Mouse (Mus musculus) heart, embryonic 12.5 days (tissue): ENCODE data around the gene Irf6. TPM values are rescaled to one million over a fixed set of nuclear protein-coding genes. Genes with fewer than 3 reads are reported as not detected.

Experiments
- ATAC-seq: fragments of 200-750 bp; cut with Nextera tagmentation; 2 replicates; pipeline ENCODE4 v1.8.0; 2017; ENCODE audit warnings: moderate TSS enrichment, moderate library complexity; ENCODE audit not compliant: insufficient number of reproducible peaks, low FRiP score
- H3K27ac ChIP-seq: fragments of 300-500 bp; sonication (generic); 2 replicates; pipeline ENCODE4 v1.5.1; 2016; ENCODE audit warnings: mild to moderate bottlenecking, moderate library complexity; ENCODE audit not compliant: poor library complexity, severe bottlenecking
- H3K27me3 ChIP-seq: fragments of 300-500 bp; sonication (generic); replicated peaks from 2 replicates; pipeline ENCODE4 v1.6.1; 2016; ENCODE audit warnings: mild to moderate bottlenecking, moderate library complexity
- H3K36me3 ChIP-seq: fragments of 300-500 bp; sonication (generic); 2 replicates; pipeline ENCODE4 v1.6.1; 2016; ENCODE audit warnings: mild to moderate bottlenecking, moderate library complexity
- H3K4me1 ChIP-seq: fragments of 300-500 bp; sonication (generic); replicated peaks from 2 replicates; pipeline ENCODE4 v1.6.1; 2016; ENCODE audit warnings: mild to moderate bottlenecking
- H3K4me2 ChIP-seq: fragments of 300-500 bp; sonication (generic); 2 replicates; pipeline ENCODE4 v1.6.1; 2016; ENCODE audit warnings: mild to moderate bottlenecking, moderate library complexity
- H3K4me3 ChIP-seq: fragments of 300-500 bp; sonication (generic); 2 replicates; pipeline ENCODE4 v1.5.1; 2016; ENCODE audit warnings: mild to moderate bottlenecking
- H3K9ac ChIP-seq: fragments of 300-500 bp; sonication (generic); 2 replicates; pipeline ENCODE4 v1.6.1; 2016; ENCODE audit warnings: mild to moderate bottlenecking, moderate library complexity
- H3K9me3 ChIP-seq: fragments of 300-500 bp; sonication (generic); replicated peaks from 2 replicates; pipeline ENCODE4 v1.6.1; 2016; ENCODE audit warnings: mild to moderate bottlenecking, moderate library complexity
- WGBS: fragments of 180-500 bp; shearing (Covaris S2); methylation state at CpG from one replicate; pipeline ENCODE4 v1.1.7; 2016; 5-methylcytosine and 5-hydroxymethylcytosine counted together
- polyA plus RNA-seq: library from polyadenylated mRNA; unstranded; fragments of >200 nt; fragmentation: Nextera tagmentation; extraction: Ambion mirVana; gene quantifications from 2 replicates; pipeline ENCODE4 v1.2.1, GENCODE M21; 2016

Gene Irf6
- polyA plus RNA-seq, 1 experiment from 2014 or later, result 6.6 TPM

DNA sequence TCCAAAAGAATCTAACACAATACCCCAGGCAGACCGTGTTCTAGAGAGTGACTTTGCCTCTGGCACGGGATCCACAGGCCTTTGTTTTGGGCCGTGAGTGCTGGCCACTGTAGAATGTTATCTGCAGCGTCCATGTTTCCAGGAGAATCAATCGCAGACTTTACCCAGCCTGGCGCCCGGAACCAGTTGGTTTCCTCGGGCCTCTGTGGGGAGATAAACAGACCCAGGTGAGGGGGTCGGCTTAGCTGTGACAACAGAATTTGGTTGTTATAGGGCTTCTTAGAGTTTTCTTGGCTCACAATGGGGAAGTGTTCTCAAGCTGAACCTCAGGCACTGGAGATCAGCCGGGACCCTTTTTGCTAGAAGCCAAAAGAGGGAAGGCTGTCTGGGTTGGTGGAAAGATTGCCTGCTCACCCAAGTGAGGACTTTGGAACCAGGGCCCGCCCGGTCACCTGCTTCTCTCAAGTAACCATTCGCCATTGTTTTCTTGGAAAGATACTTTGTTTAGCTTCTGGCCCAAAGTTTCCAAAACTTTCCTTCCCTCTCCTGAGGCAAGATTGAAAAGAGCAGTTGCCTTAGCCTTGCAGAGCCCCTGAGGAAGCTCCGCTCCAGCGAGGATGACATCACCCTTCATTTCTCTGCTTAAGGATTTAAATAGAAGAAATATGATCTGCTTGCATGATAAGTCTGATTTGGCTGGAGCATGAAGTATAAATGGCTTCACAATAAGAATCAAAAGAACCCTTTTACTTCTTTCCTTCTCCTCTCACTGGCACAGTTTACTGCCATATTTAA lies 3.6 kb downstream of the Irf6 start:
- Histone ChIP-seq H3K4me3 (no peak overlapping the region), H3K4me2 (no peak overlapping the region), H3K36me3 (no peaks in the 10 kb centered on the region), H3K27ac (no peak overlapping the region), H3K9me3 (no peaks in the 10 kb centered on the region), H3K9ac (no peak overlapping the region), H3K4me1 (peaks cover 43% of the 10 kb centered on the region), H3K27me3 (peaks cover 26% of the 10 kb centered on the region)
- WGBS, result 49% methylated on average over 15 of the region's 15 CpGs
- ATAC-seq, result no peak

DNA sequence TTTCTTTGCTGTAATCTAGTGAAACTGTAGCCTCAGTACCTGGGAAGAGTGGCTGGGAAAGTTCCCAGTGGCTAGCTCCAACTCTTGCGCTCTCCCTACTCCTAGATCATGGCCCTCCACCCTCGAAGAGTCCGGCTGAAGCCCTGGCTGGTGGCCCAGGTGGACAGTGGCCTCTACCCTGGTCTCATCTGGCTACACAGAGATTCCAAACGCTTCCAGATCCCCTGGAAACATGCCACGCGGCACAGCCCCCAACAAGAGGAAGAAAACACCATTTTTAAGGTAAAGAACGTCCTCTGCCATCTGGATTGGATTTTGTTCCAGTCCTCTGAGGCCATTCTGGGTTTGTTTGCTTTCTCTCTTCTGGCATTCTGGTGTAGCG lies 4.2 kb downstream of the Irf6 start:
- WGBS, result 73% methylated on average over 8 of the region's 8 CpGs
- Histone ChIP-seq H3K27ac (no peak overlapping the region), H3K36me3 (no peaks in the 10 kb centered on the region), H3K27me3 (peaks cover 26% of the 10 kb centered on the region), H3K9me3 (no peaks in the 10 kb centered on the region), H3K4me2 (no peak overlapping the region), H3K4me3 (no peak overlapping the region), H3K9ac (no peak overlapping the region), H3K4me1 (peaks cover 38% of the 10 kb centered on the region)
- no peak for ATAC-seq

DNA sequence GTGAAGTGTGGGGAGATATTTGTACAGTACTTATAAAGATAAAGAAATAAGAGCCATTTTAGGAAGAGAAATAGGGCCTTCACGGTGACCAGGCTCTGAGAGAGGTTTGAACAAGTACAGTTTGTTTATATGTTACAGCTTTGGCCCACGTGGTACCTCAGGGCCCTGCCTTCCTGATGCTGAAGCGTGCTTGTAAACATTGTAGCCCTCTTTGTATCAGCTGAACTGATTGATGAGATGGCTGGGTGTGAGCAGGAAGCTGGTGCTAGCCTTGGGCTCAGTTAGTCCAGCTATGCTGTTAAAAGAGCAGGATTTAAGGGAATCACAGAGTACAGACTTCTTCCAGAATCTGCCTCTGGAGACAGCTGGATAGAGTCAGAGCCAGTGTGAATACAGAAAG lies 6.3 kb downstream of the Irf6 start:
- Histone ChIP-seq H3K9ac (no peak overlapping the region), H3K27ac (no peak overlapping the region), H3K4me2 (no peak overlapping the region), H3K4me1 (peaks cover 21% of the 10 kb centered on the region), H3K4me3 (no peak overlapping the region), H3K36me3 (no peaks in the 10 kb centered on the region), H3K9me3 (no peaks in the 10 kb centered on the region), H3K27me3 (peaks cover 13% of the 10 kb centered on the region)
- ATAC-seq, result no peak
- 30% methylated on average over 3 of the region's 3 CpGs for WGBS

DNA sequence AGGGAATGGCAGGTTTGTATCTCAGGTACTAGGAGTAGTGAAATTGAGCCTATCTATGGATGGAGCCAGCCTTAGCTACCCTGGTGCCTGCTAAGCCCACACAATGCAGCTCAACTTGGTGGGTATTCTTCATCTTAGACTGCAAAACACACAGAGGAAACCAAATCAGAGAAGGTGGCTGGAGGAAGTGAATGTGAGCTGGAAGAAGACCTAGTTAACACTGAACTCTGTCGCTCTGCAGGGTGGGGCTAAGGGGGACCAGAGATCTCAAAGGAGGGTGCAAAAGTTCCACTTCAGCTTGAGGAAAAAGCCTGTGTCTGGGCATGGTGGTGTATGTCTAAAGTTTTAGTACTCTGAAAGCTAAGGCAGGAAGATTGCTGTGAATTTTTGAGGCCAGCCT lies 6.7 kb downstream of the Irf6 start:
- Histone ChIP-seq H3K9me3 (no peaks in the 10 kb centered on the region), H3K9ac (no peak overlapping the region), H3K4me3 (no peak overlapping the region), H3K4me2 (no peak overlapping the region), H3K36me3 (no peaks in the 10 kb centered on the region), H3K4me1 (peaks cover 21% of the 10 kb centered on the region), H3K27me3 (peaks cover 8% of the 10 kb centered on the region), H3K27ac (no peak overlapping the region)
- 41% methylated on average over 1 of the region's 1 CpGs for WGBS
- no peak for ATAC-seq

DNA sequence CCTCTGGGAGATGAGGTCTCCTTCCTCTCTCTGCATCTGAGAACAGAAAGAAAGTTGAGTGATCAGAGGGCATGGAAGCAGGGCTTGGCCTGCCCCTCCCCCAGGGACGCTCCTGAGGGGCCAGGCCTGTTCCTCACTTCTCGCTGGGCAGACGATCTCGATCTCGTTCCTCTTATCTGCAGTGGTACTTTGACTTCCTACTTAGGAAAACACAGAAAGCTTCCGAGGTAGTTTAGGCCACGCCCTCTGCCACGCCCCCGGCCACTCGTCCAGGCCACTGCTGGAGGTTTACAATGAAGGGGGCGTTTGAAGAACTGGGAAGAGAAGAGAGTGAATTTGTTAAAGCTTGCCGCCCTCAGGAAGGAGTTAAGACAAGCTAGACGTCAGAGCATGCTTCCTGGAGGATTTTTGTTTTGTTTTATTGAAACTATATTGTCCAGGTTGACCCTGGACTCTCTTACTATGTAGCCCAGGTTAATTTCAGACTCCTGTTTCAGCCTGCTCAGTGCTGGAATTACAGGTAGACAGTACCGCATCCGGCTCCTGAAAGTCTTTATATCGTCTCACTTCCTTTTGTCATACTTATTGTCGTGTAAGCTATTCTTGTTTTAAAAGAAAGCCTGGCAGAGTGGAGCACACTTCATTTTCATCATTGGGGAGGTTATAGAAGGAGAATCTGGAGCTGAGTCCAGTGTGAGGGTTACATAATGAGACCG lies 7.6 kb downstream of the Irf6 start:
- H3K36me3 ChIP-seq, result no peaks in the 10 kb centered on the region
- ATAC-seq, result peak; percentile 71
- no peak overlapping the region for H3K27ac ChIP-seq
- H3K4me1 ChIP-seq, result peaks cover 21% of the 10 kb centered on the region
- peak overlapping the region; percentile 31 for H3K4me3 ChIP-seq
- H3K9me3 ChIP-seq, result no peaks in the 10 kb centered on the region
- H3K27me3 ChIP-seq, result peaks cover 2% of the 10 kb centered on the region
- peak overlapping the region; percentile 57 for H3K4me2 ChIP-seq
- 14% methylated on average over 18 of the region's 18 CpGs for WGBS
- H3K9ac ChIP-seq, result no peak overlapping the region

DNA sequence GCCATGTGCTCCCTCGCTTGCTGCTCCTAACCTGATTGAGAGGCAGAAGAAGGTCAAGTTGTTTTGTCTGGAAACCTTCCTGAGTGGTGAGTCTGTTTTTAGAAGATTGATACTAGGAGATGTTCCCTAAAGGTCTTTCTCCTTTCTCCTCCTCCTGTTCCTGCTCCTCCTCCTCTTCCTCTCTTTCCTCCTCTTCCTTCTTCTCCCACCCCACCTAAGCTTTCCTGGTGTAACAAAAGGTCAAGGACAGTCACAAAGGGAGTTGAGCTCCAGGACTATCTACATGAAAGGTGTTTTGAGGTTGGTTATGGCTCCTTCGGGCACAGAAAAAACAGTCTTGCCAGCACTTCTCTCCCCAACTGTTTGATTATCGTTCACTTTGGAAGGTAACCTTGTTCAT lies 14.8 kb downstream of the Irf6 start, which contains the start of gene A130010J15Rik:
A130010J15Rik (plus strand) TSS at position 301 of the 400 bp plus-strand sequence.
- no peak within 1 kb of the TSS for H3K27ac ChIP-seq
- no peaks in the 10 kb centered on the region for H3K36me3 ChIP-seq
- H3K4me2 ChIP-seq, result no peak within 1 kb of the TSS
- H3K9ac ChIP-seq, result no peak within 1 kb of the TSS
- no peaks in the 10 kb centered on the region for H3K9me3 ChIP-seq
- H3K4me3 ChIP-seq, result no peak within 1 kb of the TSS
- H3K27me3 ChIP-seq, result no peaks in the 10 kb centered on the region
- no peak for ATAC-seq
- 87% methylated on average over 3 of the region's 3 CpGs for WGBS
- peaks cover 12% of the 10 kb centered on the region for H3K4me1 ChIP-seq

DNA sequence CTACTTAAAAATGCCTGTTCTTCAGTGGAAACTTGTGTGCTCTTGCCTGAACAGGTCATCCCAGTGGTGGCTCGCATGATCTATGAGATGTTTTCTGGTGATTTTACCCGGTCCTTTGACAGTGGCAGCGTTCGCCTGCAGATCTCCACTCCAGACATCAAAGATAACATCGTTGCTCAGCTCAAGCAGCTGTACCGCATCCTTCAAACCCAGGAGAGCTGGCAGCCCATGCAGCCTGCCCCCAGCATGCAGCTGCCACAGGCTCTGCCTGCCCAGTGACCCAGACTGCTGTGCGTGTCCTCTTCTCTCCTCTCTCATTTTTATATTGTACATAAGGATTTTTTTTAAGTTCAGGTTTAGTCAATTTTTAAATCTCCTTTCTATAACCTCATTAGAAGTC lies 16.3 kb downstream of the Irf6 start:
- Histone ChIP-seq H3K9me3 (no peaks in the 10 kb centered on the region), H3K4me2 (no peak overlapping the region), H3K27ac (no peak overlapping the region), H3K9ac (no peak overlapping the region), H3K4me1 (peaks cover 18% of the 10 kb centered on the region), H3K27me3 (no peaks in the 10 kb centered on the region), H3K4me3 (no peak overlapping the region), H3K36me3 (no peaks in the 10 kb centered on the region)
- ATAC-seq, result no peak
- WGBS, result 74% methylated on average over 7 of the region's 7 CpGs

DNA sequence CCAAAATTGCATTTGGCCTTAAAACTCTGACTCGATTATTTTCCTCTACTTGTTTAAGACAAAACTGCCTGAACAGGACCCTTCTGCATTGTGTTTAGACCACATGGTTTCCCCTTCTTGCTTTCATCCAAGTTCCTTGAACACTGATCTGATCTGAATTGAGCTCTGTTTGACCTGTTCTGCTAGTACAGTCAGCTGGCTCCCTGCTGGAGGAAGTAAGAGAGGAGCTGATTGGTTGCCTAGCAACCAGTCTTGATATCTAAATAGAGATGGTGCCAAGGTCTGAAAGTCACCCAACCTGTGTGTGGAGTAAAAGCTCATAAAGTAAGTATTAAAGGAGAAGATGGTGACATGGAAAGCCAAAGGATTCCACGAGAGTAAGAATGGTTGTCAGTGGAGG lies 16.9 kb downstream of the Irf6 start:
- no peaks in the 10 kb centered on the region for H3K9me3 ChIP-seq
- H3K4me1 ChIP-seq, result peaks cover 24% of the 10 kb centered on the region
- no peaks in the 10 kb centered on the region for H3K27me3 ChIP-seq
- 84% methylated on average over 2 of the region's 2 CpGs for WGBS
- H3K9ac ChIP-seq, result no peak overlapping the region
- H3K4me3 ChIP-seq, result no peak overlapping the region
- no peaks in the 10 kb centered on the region for H3K36me3 ChIP-seq
- H3K27ac ChIP-seq, result no peak overlapping the region
- H3K4me2 ChIP-seq, result no peak overlapping the region
- no peak for ATAC-seq

DNA sequence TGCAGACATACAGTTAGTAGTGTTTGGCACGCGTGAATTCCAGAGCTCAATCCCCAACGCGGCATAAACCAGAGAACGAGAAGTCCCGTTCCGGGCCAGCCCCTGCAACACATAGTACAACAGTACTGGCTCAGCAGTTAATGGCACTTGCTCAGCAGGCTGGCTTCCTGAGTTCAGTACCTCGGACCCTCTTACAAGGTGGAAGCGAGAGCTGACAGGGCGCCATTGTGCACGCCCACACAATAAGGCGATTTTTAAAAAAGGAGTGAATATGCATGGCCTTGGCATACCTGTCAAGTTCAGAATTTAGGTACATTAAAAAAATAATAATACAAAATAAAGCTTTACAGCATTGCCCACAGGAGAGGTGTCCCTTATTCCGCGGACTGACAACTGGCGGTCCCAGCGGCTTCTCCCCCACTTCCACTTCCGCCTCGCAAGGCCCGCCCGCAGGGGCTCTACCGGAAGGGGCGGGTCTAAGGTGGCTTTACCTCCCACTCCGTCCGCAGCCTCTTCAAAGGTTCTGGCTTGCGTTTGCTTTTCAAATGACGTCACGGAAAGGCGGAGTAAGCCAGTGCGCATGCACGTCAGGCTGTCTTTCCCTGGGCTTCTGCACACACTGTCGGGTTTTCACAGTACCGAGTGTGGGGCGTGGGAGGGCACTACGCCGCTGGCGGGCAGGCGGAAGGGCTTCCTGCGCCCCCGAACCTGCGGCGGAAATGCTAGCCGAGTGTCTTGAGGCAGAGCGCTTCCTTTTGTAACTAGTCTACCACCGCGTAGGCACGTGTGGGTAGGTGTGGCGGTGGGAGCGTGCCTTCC lies 20.3 kb downstream of the Irf6 start:
- H3K4me3 ChIP-seq, result peak overlapping the region; percentile 83
- peaks cover 36% of the 10 kb centered on the region for H3K4me1 ChIP-seq
- peak overlapping the region; percentile 85 for H3K9ac ChIP-seq
- no peaks in the 10 kb centered on the region for H3K27me3 ChIP-seq
- H3K9me3 ChIP-seq, result no peaks in the 10 kb centered on the region
- peak overlapping the region; percentile 81 for H3K4me2 ChIP-seq
- WGBS, result 1% methylated on average over 48 of the region's 48 CpGs
- ATAC-seq, result peak; percentile 99
- no peaks in the 10 kb centered on the region for H3K36me3 ChIP-seq
- H3K27ac ChIP-seq, result peak overlapping the region; percentile 82

DNA sequence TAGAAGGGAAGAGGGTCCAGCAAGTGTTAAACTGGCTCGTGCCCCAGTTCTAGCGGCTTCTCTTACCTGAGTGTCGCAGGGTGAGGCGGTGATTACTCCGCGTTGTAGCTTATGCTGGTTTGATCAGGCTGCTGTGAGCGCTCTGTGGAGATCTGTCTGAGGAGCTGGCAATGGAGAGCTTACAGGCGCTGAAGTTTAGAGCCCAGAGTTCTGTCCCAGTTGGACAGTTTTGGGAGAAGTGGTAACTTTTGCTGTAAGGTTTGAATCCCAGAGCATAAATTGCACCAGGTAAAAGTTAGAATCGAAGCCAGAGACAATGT lies 20.9 kb downstream of the Irf6 start:
- ATAC-seq, result no peak

DNA sequence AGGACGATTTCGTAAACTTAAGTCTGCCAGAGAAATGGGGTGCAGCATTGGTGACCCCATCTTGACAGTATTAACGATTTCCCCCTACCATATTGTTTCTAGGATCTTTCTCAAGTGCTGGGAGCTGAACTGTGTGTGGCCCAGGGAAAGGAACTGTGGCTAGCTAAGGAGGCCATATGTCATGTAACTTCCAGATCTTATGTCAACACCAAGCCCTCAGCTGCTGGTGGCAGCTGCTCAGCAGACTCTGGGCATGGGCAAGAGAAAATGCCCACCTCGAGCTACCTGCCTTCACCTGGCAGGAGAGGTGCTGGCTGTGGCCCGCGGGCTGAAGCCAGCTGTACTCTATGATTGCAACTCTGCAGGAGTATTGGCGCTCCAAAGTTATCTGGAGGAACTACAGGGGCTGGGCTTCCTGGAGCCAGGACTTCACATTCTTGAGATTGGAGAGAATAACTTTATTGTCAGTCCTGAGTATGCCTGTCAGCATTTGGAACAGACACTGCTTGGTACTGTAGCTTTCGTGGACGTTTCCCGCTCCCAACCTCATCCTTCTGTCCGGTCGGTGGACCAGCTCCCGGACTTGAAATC lies 21.3 kb downstream of the Irf6 start:
- no peaks in the 10 kb centered on the region for H3K9me3 ChIP-seq
- H3K36me3 ChIP-seq, result no peaks in the 10 kb centered on the region
- H3K4me1 ChIP-seq, result peaks cover 36% of the 10 kb centered on the region
- ATAC-seq, result no peak
- peak overlapping the region; percentile 81 for H3K4me2 ChIP-seq
- peak overlapping the region; percentile 83 for H3K4me3 ChIP-seq
- WGBS, result 57% methylated on average over 13 of the region's 13 CpGs
- no peaks in the 10 kb centered on the region for H3K27me3 ChIP-seq
- peak overlapping the region; percentile 82 for H3K27ac ChIP-seq
- H3K9ac ChIP-seq, result peak overlapping the region; percentile 85

More for the DNA sequence above, 20.9 kb downstream of the Irf6 start:
- Histone ChIP-seq H3K36me3 (no peaks in the 10 kb centered on the region), H3K9ac (peak overlapping the region; percentile 85), H3K9me3 (no peaks in the 10 kb centered on the region), H3K4me2 (peak overlapping the region; percentile 81), H3K27me3 (no peaks in the 10 kb centered on the region), H3K4me1 (peaks cover 36% of the 10 kb centered on the region), H3K27ac (peak overlapping the region; percentile 82), H3K4me3 (peak overlapping the region; percentile 83)
- WGBS, result 19% methylated on average over 9 of the region's 9 CpGs
